Mouse (Mus musculus) gastrocnemius, adult 2 months (tissue): ENCODE measurements at regions not wholly inside any gene's neighbourhood (a gene's known extent, or its start where the extent isn't known, plus 50 kb on each side); places are given as distances from the start of the nearest gene placed in this dataset.
"Not testable (repeated sequence)": the region's sequence is repeated elsewhere in the genome, so short reads cannot be mapped to it uniquely, and the experiment has no call there.

Experiments used
- DNase-seq: peaks from one replicate; pipeline ENCODE4 v3.0.0; 2022
- H3K27ac ChIP-seq: fragments of 200-600 bp; 2 replicates; pipeline ENCODE4 v1.8.1; 2022; ENCODE audit warnings: mild to moderate bottlenecking
- H3K4me3 ChIP-seq: fragments of 200-600 bp; 2 replicates; pipeline ENCODE4 v1.8.1; 2022; ENCODE audit warnings: mild to moderate bottlenecking, moderate library complexity
- CTCF ChIP-seq: fragments of 200-600 bp; IDR thresholded peaks from 2 replicates; pipeline ENCODE4 v1.8.1; 2022; ENCODE audit warnings: antibody characterized with exemption, mild to moderate bottlenecking, moderate library complexity
- intact Hi-C: fragments of 180-260 bp; cut with DNase I; formaldehyde crosslinking; loops from one replicate; pipeline ENCODE4 v1.15.1; 2025

DNA sequence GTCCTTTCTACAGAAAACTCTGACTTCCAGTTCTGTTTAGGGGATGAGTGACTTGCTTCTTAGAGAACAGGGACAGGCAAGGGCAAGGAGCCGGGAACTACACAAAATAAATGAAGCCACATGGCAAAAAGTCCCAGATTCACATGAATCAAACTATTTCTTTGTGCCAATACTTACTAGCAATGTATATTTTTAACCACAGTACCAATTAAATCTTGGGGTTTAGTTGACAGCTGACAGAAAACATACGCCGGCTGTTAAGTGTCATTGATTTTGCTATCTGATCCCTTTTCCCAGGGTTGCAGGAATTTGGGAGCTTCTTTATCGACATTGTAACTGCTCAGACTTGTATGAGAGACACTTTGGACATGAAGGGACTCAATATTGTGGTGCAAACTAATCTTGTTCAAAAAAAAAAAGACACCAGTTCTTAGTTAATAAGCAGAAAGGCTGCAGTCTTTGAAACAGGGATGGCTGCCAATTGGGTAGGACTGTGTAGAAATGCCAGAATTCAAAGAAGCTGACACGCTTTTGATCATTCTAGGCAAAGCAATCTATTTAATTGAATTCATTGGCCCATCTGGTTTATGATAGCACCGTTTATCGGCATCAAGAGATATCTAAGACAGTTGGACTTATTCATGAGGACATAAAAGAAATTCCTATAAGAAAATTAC lies 132.5 kb downstream of the Sst start:
- H3K27ac ChIP-seq: no peak overlapping the region
- no peak for TF ChIP-seq CTCF
- DNase-seq: no peak
- H3K4me3 ChIP-seq: no peak overlapping the region
- intact Hi-C loops: no loop called here

GRCm38 (mm10) chr16:23737026-23737425 lies 153.7 kb downstream of the Sst start:
- Histone ChIP-seq H3K27ac (no peak overlapping the region), H3K4me3 (no peak overlapping the region)
- no peak for TF ChIP-seq CTCF
- intact Hi-C loops: no loop called here
- DNase-seq: no peak

GRCm38 (mm10) chr16:23735722-23736121 lies 155.0 kb downstream of the Sst start:
- no peak overlapping the region for H3K4me3 ChIP-seq
- TF ChIP-seq CTCF: no peak
- DNase-seq: no peak
- H3K27ac ChIP-seq: no peak overlapping the region
- intact Hi-C loops: no loop called here

- TF ChIP-seq CTCF: no peak
- Histone ChIP-seq H3K4me3 (no peak overlapping the region), H3K27ac (no peak overlapping the region)
- intact Hi-C loops: no loop called here
- no peak for DNase-seq
Observed at GRCm38 (mm10) chr16:23726562-23726961, 164.2 kb downstream of the Sst start.

GRCm38 (mm10) chr16:23721745-23722144 lies 169.0 kb downstream of the Sst start:
- TF ChIP-seq CTCF: no peak
- Histone ChIP-seq H3K27ac (no peak overlapping the region), H3K4me3 (no peak overlapping the region)
- intact Hi-C loops: no loop called here
- no peak for DNase-seq

GRCm38 (mm10) chr16:23701156-23701555 lies 180.5 kb upstream of the Masp1 start:
- DNase-seq: no peak
- H3K27ac ChIP-seq: no peak overlapping the region
- TF ChIP-seq CTCF: no peak
- no peak overlapping the region for H3K4me3 ChIP-seq
- intact Hi-C loops: no loop called here

DNA sequence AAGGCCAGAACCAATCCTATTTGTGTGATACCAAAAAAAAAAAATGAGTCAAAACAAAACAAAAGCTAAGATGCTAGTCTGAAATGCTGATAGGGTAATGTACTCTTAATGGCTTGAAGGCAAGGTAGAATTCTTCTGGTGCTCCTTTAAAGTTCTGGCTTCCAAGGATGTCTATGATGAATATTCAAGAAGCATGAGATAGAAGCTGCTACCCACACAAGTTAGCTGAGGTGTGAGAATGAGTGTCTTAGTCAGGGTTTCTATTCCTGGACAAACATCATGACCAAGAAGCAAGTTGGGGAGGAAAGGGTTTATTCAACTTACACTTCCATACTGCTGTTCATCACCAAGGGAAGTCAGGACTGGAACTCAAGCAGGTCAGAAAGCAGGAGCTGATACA lies 173.6 kb upstream of the Masp1 start:
- intact Hi-C loops, H3K27ac ChIP-seq, DNase-seq, H3K4me3 ChIP-seq: not testable (repeated sequence)

- intact Hi-C loops: no loop called here
- DNase-seq: no peak
- no peak for TF ChIP-seq CTCF
- no peak overlapping the region for H3K27ac ChIP-seq
- H3K4me3 ChIP-seq: no peak overlapping the region
Observed at GRCm38 (mm10) chr16:23690061-23690460, 169.4 kb upstream of the Masp1 start.

DNA sequence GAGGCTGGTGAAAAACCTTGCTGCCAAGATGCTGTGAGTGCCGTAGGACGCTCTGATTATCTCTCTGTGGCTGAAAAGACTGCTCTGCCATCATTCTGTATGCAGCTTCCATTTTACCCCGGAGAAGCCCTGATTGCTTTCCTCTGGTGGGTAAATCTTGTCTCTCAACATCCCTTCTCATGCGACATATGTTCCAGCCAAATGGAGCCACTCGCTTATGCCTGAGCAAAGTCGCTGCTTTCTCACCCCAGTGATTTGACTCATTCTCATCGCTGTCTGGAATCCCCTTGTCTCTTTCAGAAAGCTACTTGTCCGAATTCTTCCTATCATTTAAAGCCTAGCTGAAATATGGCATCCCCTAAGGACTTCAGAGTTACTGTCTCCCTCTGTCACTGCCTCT lies 166.2 kb upstream of the Masp1 start:
- H3K4me3 ChIP-seq: no peak overlapping the region
- H3K27ac ChIP-seq: no peak overlapping the region
- DNase-seq: no peak
- intact Hi-C loops: no loop called here
- TF ChIP-seq CTCF: no peak

DNA sequence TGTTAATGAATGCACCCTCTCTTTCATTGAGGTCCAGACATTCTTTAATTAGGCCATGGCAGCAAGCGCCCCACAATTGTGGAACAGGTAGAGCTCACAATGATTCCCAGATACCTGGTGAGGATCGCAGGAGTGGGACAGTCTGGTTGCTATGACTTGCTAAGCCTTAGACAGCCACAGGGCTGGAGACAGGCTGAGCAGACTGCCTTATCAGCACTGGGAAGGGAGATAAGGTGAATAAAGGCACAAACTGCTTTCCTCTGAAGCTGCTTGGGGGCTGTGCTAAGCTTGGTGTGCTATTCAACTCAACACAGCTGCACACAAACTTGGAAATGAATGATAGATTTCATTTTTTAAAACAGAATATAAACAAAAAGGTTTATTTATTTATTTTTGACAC lies 159.8 kb upstream of the Masp1 start:
- TF ChIP-seq CTCF: no peak
- Histone ChIP-seq H3K4me3 (no peak overlapping the region), H3K27ac (no peak overlapping the region)
- intact Hi-C loops: no loop called here
- no peak for DNase-seq

DNA sequence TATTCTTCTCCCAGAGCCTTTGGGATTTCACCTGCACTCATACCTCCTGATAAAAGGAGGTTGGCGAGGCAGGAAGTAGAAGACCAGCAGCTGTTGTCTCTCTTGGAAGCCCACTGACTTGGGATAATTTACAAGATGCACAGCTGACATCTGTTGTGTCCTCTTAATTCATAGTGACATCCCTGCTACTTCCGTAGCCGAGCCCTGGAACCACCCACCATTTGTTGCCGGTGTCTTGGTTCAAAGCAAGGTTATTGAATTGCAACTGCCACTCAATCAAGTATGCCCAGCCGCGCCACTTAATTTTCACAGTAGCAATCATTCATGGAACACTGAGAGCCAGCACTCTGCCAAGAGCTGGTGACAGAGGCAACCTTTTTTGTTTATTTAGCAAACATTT lies 151.8 kb upstream of the Masp1 start:
- Histone ChIP-seq H3K27ac (no peak overlapping the region), H3K4me3 (no peak overlapping the region)
- TF ChIP-seq CTCF: no peak
- no peak for DNase-seq
- intact Hi-C loops: no loop called here

- DNase-seq: no peak
- intact Hi-C loops: no loop called here
- TF ChIP-seq CTCF: no peak
- Histone ChIP-seq H3K27ac (no peak overlapping the region), H3K4me3 (no peak overlapping the region)
Observed at GRCm38 (mm10) chr16:23670161-23670560, 149.5 kb upstream of the Masp1 start.

DNA sequence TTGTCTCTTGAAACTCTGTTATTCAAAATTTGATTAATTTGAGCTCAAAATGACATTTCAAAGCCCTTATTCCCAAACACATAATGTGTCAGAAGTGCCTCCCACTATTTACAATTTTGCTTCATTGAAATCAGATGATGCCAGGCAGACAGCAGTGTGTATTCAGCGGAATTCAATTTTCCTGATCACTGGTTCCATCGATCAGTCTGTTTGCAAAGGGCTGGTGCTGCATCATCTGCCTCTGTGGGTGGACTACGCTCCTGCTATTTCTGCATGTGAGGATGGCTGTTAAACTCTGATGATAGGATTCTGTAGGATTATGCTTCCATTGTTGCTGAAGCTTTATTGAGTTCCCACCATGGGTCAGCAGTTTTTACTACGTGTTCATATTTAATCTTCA lies 149.0 kb upstream of the Masp1 start:
- intact Hi-C loops: no loop called here
- no peak for TF ChIP-seq CTCF
- Histone ChIP-seq H3K27ac (no peak overlapping the region), H3K4me3 (no peak overlapping the region)
- no peak for DNase-seq
